Mouse (Mus musculus): ENCODE data around the gene Kcnip2. TPM values are rescaled to one million over a fixed set of nuclear protein-coding genes. Genes with fewer than 3 reads are reported as not detected.

The Kcnip2 gene
- total RNA-seq (2021): 1 to 10 TPM; 1.0 to 2.5 TPM
- long read RNA-seq, experiment 1, partial matches to known transcripts: 0 of 1 reads
- long read RNA-seq, experiment 1, other reads (novel, unspliced or antisense): 1 of 1 reads
- long read RNA-seq, experiment 2, partial matches to known transcripts: 0 of 2 reads
- long read RNA-seq, experiment 2, other reads (novel, unspliced or antisense): 0 of 2 reads

- DNase-seq (ENCODE audit: low spot score in 2 of 2): no peak
Observed at GRCm38 (mm10) chr19:45815831-45816405, at the start of gene Kcnip2. Gene Kcnip2 (minus strand): TSS chr19:45816061.

DNA sequence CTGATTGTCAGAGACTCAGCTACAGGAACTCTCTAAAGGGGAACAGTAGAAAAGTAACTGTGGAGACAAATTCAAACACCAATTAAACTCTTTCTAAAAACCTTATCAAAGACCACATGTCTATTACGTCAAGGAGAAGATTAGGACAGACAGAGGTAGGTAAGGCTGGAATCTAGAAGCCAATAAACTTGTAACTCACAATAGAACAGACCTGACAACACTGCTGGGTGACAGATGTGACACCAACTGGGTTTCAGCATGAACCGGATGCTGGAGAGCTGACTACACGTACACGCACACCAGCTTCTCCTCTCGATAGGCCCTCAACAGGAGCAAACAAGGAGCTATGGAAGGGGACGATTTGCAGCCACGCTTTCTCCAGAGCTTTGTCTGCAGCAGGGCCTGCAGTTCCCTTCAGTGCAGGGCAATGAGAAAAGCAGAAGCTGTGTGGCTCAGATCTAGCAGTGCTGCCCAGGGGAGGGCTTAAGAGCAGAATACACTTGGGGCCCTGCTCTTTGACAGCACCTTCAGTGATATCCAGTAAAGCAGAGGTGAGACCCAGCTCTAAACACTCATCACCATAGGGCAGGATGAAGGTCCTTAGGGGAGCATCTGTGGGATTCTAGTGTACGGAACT, 39.5 kb upstream of the Kcnip2 start:
- DNase-seq (ENCODE audit: low spot score in 2 of 2): no peak

- no peak for DNase-seq (ENCODE audit: low spot score in 2 of 2)
Observed at GRCm38 (mm10) chr19:45854521-45854920, 38.7 kb upstream of the Kcnip2 start.

GRCm38 (mm10) chr19:45847733-45848093, 31.9 kb upstream of the Kcnip2 start:
- no peak for DNase-seq (ENCODE audit: low spot score in 2 of 2)

- DNase-seq (ENCODE audit: low spot score in 2 of 2): no peak
Observed at GRCm38 (mm10) chr19:45847016-45847732, 31.3 kb upstream of the Kcnip2 start.

DNA sequence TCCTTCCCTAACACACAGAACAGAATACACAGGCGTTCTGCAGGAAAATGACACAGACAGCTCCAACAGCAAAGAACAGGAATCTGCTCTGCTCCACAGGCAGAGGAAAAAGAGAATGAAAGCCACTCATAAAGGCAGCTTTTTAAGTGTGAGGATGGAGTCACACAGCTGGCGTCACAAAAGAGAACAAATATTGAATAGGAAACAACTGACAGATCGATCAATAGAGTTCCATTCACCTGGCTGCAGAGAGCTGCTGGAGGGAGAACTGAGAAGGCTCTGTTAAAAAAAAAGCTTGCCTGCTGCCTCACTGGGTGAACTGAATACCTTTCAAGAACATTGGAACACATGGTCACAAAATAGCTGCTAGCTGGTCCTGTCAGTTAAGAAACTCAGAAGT, 28.3 kb upstream of the Kcnip2 start:
- DNase-seq (ENCODE audit: low spot score in 2 of 2): no peak

DNA sequence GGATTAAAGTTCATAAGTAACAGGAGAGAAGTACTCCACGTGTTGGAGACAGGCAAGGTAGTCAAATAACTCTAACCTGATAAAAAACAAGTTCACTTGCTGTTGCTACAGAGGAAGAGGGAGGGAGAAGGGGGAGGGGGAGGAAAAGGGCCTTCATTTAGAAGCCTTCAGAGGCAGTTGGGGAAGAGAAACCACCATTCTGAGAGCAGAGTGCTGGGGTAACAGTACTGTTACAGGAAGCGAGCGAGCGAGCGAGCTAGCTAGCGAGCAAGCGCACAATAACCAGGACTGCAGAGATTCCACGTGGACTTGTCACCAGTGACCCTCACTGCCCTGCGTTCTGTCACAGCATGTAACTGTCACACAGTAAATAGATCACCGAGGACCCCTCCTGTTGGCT, 27.6 kb upstream of the Kcnip2 start:
- no peak for DNase-seq (ENCODE audit: low spot score in 2 of 2)

GRCm38 (mm10) chr19:45837050-45837994, 21.5 kb upstream of the Kcnip2 start:
- no peak for DNase-seq (ENCODE audit: low spot score in 2 of 2)

DNA sequence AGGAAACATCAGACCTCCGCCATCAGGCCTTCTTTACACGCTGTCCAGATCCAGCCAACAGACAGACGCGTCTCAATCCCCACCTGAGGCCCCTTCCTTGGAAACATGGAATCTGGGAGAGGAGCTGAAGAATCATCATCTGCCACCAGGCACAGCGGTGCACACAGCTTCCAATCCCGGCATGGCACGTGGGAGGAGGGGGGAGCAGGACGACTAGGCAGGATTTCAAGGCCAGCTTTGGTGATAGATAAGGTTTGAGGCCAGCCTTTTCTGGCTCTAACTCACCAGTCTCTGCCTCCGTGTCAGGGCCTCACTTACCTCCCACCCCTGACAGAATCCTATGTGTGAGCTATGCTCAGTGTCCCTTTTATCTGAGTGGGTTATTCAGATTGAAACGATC, 19.6 kb upstream of the Kcnip2 start:
- peak in 1 of 2 experiments; percentile 31 for DNase-seq (ENCODE audit: low spot score in 2 of 2)

- DNase-seq (ENCODE audit: low spot score in 2 of 2): no peak
Observed at GRCm38 (mm10) chr19:45833665-45834064, 17.8 kb upstream of the Kcnip2 start.

DNA sequence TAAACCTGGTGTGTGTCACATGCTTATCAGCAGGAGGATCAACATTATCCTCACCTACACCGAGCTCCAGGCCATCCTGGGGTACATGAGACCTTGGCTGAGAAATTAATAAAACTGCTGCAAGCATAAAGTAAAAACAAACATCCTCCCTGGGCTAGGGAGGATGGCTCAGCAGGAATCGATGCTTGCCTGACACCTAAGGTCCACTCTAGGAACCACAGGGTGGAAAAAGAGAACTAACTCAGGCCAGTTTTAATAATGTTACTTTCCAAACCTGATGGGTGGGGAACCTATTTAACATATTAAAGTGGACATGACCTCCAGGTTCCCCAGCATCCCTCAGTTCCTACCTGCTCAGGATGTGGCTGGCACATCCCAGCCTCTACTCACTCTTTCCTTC, 14.8 kb upstream of the Kcnip2 start:
- DNase-seq (ENCODE audit: low spot score in 2 of 2): no peak

DNA sequence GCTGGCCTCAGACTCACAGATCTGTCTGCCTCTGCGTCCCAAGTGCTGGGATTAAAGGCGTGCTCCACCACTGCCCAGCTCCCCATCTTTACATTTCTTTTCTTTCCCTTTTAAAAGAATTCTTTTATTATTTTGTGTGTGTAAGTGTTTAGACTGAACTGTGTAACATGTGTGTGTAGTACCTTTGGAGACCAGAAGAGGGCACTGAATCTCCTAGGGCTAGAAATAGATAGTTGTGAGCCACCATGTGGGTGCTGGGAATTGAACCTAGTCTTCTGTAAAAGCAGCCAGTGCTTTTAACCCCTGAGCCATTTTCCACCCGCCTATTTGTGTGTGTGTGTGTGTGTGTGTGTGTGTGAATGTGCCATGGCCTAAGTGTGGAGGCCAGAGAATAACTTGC, 11.9 kb upstream of the Kcnip2 start:
- no peak for DNase-seq (ENCODE audit: low spot score in 2 of 2)

DNA sequence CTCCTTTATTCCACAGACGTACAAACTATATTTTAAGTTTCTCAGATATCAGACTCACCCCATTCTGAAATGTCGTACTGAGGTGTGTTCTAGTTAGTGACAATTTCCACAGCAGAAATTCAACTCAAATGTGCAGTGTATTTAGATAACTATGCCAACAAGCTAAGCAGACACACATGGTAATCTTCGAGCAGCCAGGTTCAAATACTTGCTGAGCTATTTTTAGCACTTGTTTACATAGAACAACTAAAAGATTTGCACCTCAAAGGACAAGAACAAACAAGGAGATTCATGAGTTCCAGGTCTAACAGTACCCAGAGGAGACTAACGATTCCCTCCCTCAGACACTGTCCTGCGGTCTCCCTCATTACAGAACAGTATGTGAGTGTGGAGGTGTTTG, 11.3 kb upstream of the Kcnip2 start:
- DNase-seq (ENCODE audit: low spot score in 2 of 2): no peak

DNA sequence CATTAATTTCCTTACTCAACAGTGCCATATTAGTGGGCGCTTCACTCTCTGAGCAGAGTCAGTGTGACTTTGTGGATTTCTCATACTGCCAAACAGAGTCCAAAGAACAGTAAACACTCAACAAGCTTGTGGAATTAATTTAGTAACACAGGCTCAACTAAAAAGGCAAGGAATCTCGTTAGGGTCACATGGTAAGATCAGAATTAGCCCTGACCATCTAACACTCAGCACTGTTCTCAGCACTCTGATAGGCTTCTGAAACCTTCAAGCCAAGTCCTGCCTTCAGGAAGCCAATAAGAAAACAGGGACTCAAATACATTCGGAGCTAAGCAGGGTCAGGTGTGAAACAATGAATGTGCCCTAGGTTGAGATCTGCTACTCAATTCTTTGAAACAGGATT, 10.3 kb upstream of the Kcnip2 start:
- DNase-seq (ENCODE audit: low spot score in 2 of 2): no peak

DNA sequence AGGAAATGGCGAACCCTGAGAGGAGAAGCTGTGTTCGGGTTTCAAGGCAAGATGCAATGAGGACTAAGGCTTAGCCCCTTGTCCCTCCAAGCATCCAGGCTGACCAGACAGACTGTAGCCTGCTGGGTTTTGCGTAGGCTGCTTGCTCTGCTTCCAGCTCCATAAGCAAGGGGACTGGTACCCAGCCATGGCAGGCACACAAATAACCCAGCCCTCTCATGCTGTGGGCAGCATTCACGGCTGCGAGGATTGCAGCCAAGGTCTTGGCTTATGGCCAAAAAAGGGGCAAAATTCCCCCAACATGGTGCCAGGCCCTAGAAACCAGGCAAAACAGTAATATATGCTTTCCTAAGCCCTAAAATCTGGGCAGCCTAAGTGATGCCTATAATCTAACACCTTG, 6.0 kb upstream of the Kcnip2 start:
- no peak for DNase-seq (ENCODE audit: low spot score in 2 of 2)

- DNase-seq (ENCODE audit: low spot score in 2 of 2): no peak
Observed at GRCm38 (mm10) chr19:45817816-45818490, 2.1 kb upstream of the Kcnip2 start.

- no peak for DNase-seq (ENCODE audit: low spot score in 2 of 2)
Observed at GRCm38 (mm10) chr19:45816727-45817126, 866 bp upstream of the Kcnip2 start.

DNA sequence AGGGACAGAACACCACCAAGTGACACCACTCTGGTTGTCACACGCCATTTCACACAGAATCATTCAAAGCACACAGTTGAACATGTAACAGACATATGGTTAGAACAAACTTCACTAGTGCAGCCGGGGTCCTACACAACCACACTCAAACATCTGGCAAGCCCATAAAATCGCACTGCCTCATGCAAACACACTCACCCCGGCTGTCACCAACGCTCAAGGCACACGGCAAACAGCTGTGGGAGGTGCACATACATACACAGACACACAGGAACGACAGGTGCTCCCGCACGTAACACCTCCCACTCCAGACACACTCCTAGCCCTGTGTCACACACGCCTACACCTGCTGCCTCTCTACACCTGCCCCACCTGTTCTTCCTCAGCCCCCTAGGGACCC, 691 bp downstream of the Kcnip2 start:
- DNase-seq (ENCODE audit: low spot score in 2 of 2): no peak

- DNase-seq (ENCODE audit: low spot score in 2 of 2): no peak
Observed at GRCm38 (mm10) chr19:45813801-45814200, 2.1 kb downstream of the Kcnip2 start.

DNA sequence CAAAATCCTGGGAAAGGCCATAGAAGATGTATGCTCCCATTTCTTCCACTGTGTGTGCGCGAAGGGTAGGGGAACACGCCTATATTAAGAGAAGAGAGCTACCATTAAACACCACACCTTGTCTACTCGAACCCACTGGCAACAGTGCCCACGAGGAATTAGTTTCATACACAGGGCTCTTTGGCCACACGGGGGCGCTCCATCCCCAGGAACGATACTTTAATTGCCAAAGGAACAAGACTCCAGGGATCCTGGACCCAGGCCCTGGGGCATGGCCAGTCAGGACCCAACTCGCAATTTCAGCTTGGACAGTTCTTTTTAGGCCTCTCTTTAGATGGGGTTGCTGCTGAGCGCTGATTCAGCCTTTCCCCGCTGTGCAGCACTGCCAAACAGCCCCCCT, 2.6 kb downstream of the Kcnip2 start:
- peak; percentile 67 to 83 for DNase-seq (ENCODE audit: low spot score in 2 of 2)

Data from adrenal gland, postnatal 4 days (tissue).